Mouse (Mus musculus): ENCODE results near the gene Hemk1. TPM values are rescaled to one million over a fixed set of nuclear protein-coding genes. Genes with fewer than 3 reads are reported as not detected.
A peak's percentile ranks its signal among the peaks of the same experiment; 100 is the strongest.

Gene Hemk1
- polyA plus RNA-seq, 1 experiment from 2014 or later, result 11.3 TPM

- no peak overlapping the region for H3K4me2 ChIP-seq
- no peaks in the 10 kb centered on the region for H3K4me1 ChIP-seq (ENCODE audit: insufficient read depth)
- peak; percentile 50; the same call in 1 of the 2 replicates for ATAC-seq (ENCODE audit: insufficient read depth)
- no peaks in the 10 kb centered on the region; the same call in 1 of the 2 replicates for H3K27me3 ChIP-seq (ENCODE audit: insufficient read depth, low read length)
- no peak overlapping the region for H3K4me3 ChIP-seq (ENCODE audit: low read depth, low read length)
- no peaks in the 10 kb centered on the region for H3K9me3 ChIP-seq (ENCODE audit: low read depth, low read length)
- DNase-seq, result peak; percentile 87
- TF ChIP-seq CTCF (IDR thresholded peaks at IDR 0.05; ENCODE audit: low read depth), result peak; percentile 97
- no peak overlapping the region for H3K27ac ChIP-seq (ENCODE audit: low read depth)
- WGBS, result 22% methylated on average over 5 of the region's 5 CpGs
- H3K9ac ChIP-seq, result no peak overlapping the region
- no peaks in the 10 kb centered on the region for H3K36me3 ChIP-seq (ENCODE audit: insufficient read depth)
Observed at GRCm38 (mm10) chr9:107357651-107358050, 19.5 kb upstream of the Hemk1 start.

GRCm38 (mm10) chr9:107355870-107356765, 18.0 kb upstream of the Hemk1 start:
- ATAC-seq (ENCODE audit: insufficient read depth), result peak; percentile 39; the same call in 1 of the 2 replicates
- DNase-seq, result peak; percentile 86
- no peak overlapping the region for H3K9ac ChIP-seq
- no peak overlapping the region for H3K4me3 ChIP-seq (ENCODE audit: low read depth, low read length)
- TF ChIP-seq CTCF (IDR thresholded peaks at IDR 0.05; ENCODE audit: low read depth), result peak; percentile 72
- H3K9me3 ChIP-seq (ENCODE audit: low read depth, low read length), result no peaks in the 10 kb centered on the region
- H3K27ac ChIP-seq (ENCODE audit: low read depth), result no peak overlapping the region
- no peaks in the 10 kb centered on the region for H3K36me3 ChIP-seq (ENCODE audit: insufficient read depth)
- no peaks in the 10 kb centered on the region for H3K4me1 ChIP-seq (ENCODE audit: insufficient read depth)
- 47% methylated on average over 7 of the region's 7 CpGs for WGBS
- H3K4me2 ChIP-seq, result no peak overlapping the region
- H3K27me3 ChIP-seq (ENCODE audit: insufficient read depth, low read length), result no peaks in the 10 kb centered on the region; the same call in 1 of the 2 replicates

GRCm38 (mm10) chr9:107354826-107355225, 16.7 kb upstream of the Hemk1 start:
- no peak overlapping the region for H3K9ac ChIP-seq

GRCm38 (mm10) chr9:107349321-107349720, 11.2 kb upstream of the Hemk1 start:
- H3K9ac ChIP-seq, result no peak overlapping the region
- no peaks in the 10 kb centered on the region for H3K9me3 ChIP-seq (ENCODE audit: low read depth, low read length)

More at GRCm38 (mm10) chr9:107354826-107355225, 16.7 kb upstream of the Hemk1 start:
- no peaks in the 10 kb centered on the region for H3K4me1 ChIP-seq (ENCODE audit: insufficient read depth)
- H3K27me3 ChIP-seq (ENCODE audit: insufficient read depth, low read length), result no peaks in the 10 kb centered on the region; the same call in 1 of the 2 replicates
- no peaks in the 10 kb centered on the region for H3K36me3 ChIP-seq (ENCODE audit: insufficient read depth)
- H3K4me2 ChIP-seq, result no peak overlapping the region
- 78% methylated on average over 1 of the region's 1 CpGs for WGBS
- TF ChIP-seq CTCF (IDR thresholded peaks at IDR 0.05; ENCODE audit: low read depth), result no peak
- no peaks in the 10 kb centered on the region for H3K9me3 ChIP-seq (ENCODE audit: low read depth, low read length)
- DNase-seq (no peak), ATAC-seq (ENCODE audit: insufficient read depth) (no peak)
- no peak overlapping the region for H3K4me3 ChIP-seq (ENCODE audit: low read depth, low read length)
- H3K27ac ChIP-seq (ENCODE audit: low read depth), result no peak overlapping the region

GRCm38 (mm10) chr9:107347586-107348183, 9.5 kb upstream of the Hemk1 start:
- ATAC-seq (ENCODE audit: insufficient read depth) (no peak), DNase-seq (no peak)
- Histone ChIP-seq H3K27ac (ENCODE audit: low read depth) (no peak overlapping the region), H3K4me3 (ENCODE audit: low read depth, low read length) (no peak overlapping the region), H3K9me3 (ENCODE audit: low read depth, low read length) (no peaks in the 10 kb centered on the region), H3K27me3 (ENCODE audit: insufficient read depth, low read length) (no peaks in the 10 kb centered on the region), H3K4me2 (no peak overlapping the region), H3K36me3 (ENCODE audit: insufficient read depth) (no peaks in the 10 kb centered on the region), H3K9ac (no peak overlapping the region), H3K4me1 (ENCODE audit: insufficient read depth) (no peaks in the 10 kb centered on the region)
- 57% methylated on average over 9 of the region's 9 CpGs for WGBS
- TF ChIP-seq CTCF (IDR thresholded peaks at IDR 0.05; ENCODE audit: low read depth), result no peak

More at GRCm38 (mm10) chr9:107349321-107349720, 11.2 kb upstream of the Hemk1 start:
- TF ChIP-seq CTCF (IDR thresholded peaks at IDR 0.05; ENCODE audit: low read depth), result no peak
- no peaks in the 10 kb centered on the region for H3K4me1 ChIP-seq (ENCODE audit: insufficient read depth)
- DNase-seq (no peak), ATAC-seq (ENCODE audit: insufficient read depth) (no peak)
- no peak overlapping the region for H3K4me3 ChIP-seq (ENCODE audit: low read depth, low read length)
- no peaks in the 10 kb centered on the region for H3K27me3 ChIP-seq (ENCODE audit: insufficient read depth, low read length)
- no peak overlapping the region for H3K4me2 ChIP-seq
- no peak overlapping the region for H3K27ac ChIP-seq (ENCODE audit: low read depth)
- H3K36me3 ChIP-seq (ENCODE audit: insufficient read depth), result no peaks in the 10 kb centered on the region
- 47% methylated on average over 7 of the region's 7 CpGs for WGBS

GRCm38 (mm10) chr9:107346081-107346480, 7.9 kb upstream of the Hemk1 start:
- no peak for TF ChIP-seq CTCF (IDR thresholded peaks at IDR 0.05; ENCODE audit: low read depth)
- Histone ChIP-seq H3K4me1 (ENCODE audit: insufficient read depth) (no peaks in the 10 kb centered on the region), H3K27ac (ENCODE audit: low read depth) (no peak overlapping the region), H3K27me3 (ENCODE audit: insufficient read depth, low read length) (no peaks in the 10 kb centered on the region), H3K9me3 (ENCODE audit: low read depth, low read length) (no peaks in the 10 kb centered on the region), H3K9ac (no peak overlapping the region), H3K36me3 (ENCODE audit: insufficient read depth) (no peaks in the 10 kb centered on the region), H3K4me3 (ENCODE audit: low read depth, low read length) (no peak overlapping the region), H3K4me2 (no peak overlapping the region)
- 84% methylated on average over 8 of the region's 8 CpGs for WGBS
- DNase-seq (no peak), ATAC-seq (ENCODE audit: insufficient read depth) (no peak)

- Histone ChIP-seq H3K27ac (ENCODE audit: low read depth) (no peak overlapping the region), H3K4me2 (no peak overlapping the region), H3K9ac (no peak overlapping the region), H3K4me1 (ENCODE audit: insufficient read depth) (no peaks in the 10 kb centered on the region), H3K9me3 (ENCODE audit: low read depth, low read length) (no peaks in the 10 kb centered on the region), H3K36me3 (ENCODE audit: insufficient read depth) (no peaks in the 10 kb centered on the region), H3K4me3 (ENCODE audit: low read depth, low read length) (no peak overlapping the region), H3K27me3 (ENCODE audit: insufficient read depth, low read length) (no peaks in the 10 kb centered on the region)
- TF ChIP-seq CTCF (IDR thresholded peaks at IDR 0.05; ENCODE audit: low read depth), result no peak
- ATAC-seq (ENCODE audit: insufficient read depth), result no peak
- 60% methylated on average over 6 of the region's 6 CpGs for WGBS
- no peak for DNase-seq
Observed at GRCm38 (mm10) chr9:107344027-107344426, 5.9 kb upstream of the Hemk1 start.

All from lung, embryonic 14.5 days (tissue).